Comparison of ENCODE assay signal across 9 mouse cellular contexts in genomic region chr2:92840009-92840408, GRCm38 (mm10).
A peak's percentile ranks its signal among the peaks of the same experiment; 100 is the strongest.
DNase-seq lines count a peak whose midpoint lies in the region; ATAC-seq and TF ChIP-seq lines count a peak whose summit lies in the region.
"Had no signal": no experiment of that assay in that cellular context is flagged by ENCODE, and none has a peak within 500 bp of the region (broad histone marks: within the 10 kb centered on the region; RNA-seq: fewer than 3 reads in every experiment).

No protein-coding gene starts in this region.

- peak; percentile 76 for TF ChIP-seq CTCF in brain, embryonic 14.5 days (IDR thresholded peaks at IDR 0.05; ENCODE audit: borderline replicate concordance, extremely low read depth, insufficient read depth, insufficient read length)
- TF ChIP-seq CTCF in forebrain, postnatal 0 days (IDR thresholded peaks at IDR 0.05; ENCODE audit: low read depth) = peak; percentile 92

- no peak for TF ChIP-seq POLR2A in brain, embryonic 14.5 days (IDR thresholded peaks at IDR 0.05; ENCODE audit: borderline replicate concordance, extremely low read depth, insufficient read depth, insufficient read length, poor library complexity, severe bottlenecking)

- peak; percentile 53 for DNase-seq in urinary bladder, postnatal 14 days (ENCODE audit: low spot score)
- no peak for DNase-seq in urinary bladder, adult 18-20 months (ENCODE audit: low spot score in 2 of 2)
- peak; percentile 77 for DNase-seq in brain, embryonic 14.5 days (ENCODE audit: low read depth)
- peak; percentile 78 for DNase-seq in forebrain, postnatal 0 days
- DNase-seq in kidney, postnatal 25 days = peak; percentile 53 to 56
- DNase-seq in lung, adult 18-20 months = peak; percentile 18 to 33
- peak; percentile 33 for DNase-seq in retina, postnatal 7 days (ENCODE audit: low read depth, low spot score)
- DNase-seq in spleen, adult 18-20 months = no peak

- no peak overlapping the region for H3K4me2 ChIP-seq in forebrain, postnatal 0 days (ENCODE audit: low read depth)
- H3K4me2 ChIP-seq: neural tube, embryonic 13.5 days had no signal

- no peaks in the 10 kb centered on the region for H3K9me3 ChIP-seq in forebrain, postnatal 0 days (ENCODE audit: low read length)
- H3K9me3 ChIP-seq: neural tube, embryonic 13.5 days had no signal

- peak; percentile 82 for ATAC-seq in forebrain, postnatal 0 days

- H3K27ac ChIP-seq in forebrain, postnatal 0 days (ENCODE audit: low read depth, low read length) = no peak overlapping the region
- H3K27ac ChIP-seq: neural tube, embryonic 13.5 days had no signal

- H3K4me3 ChIP-seq in forebrain, postnatal 0 days (ENCODE audit: low read depth, low read length) = no peak overlapping the region
- H3K4me3 ChIP-seq: neural tube, embryonic 13.5 days had no signal

- H3K4me1 ChIP-seq in forebrain, postnatal 0 days (ENCODE audit: insufficient read depth) = peaks cover 6% of the 10 kb centered on the region; the same call in 1 of the 2 replicates

- H3K27me3 ChIP-seq in forebrain, postnatal 0 days (ENCODE audit: insufficient read depth, low read length) = no peaks in the 10 kb centered on the region

- WGBS in forebrain, postnatal 0 days = 16% methylated on average over 4 of the region's 4 CpGs

- H3K36me3 ChIP-seq in forebrain, postnatal 0 days (ENCODE audit: insufficient read depth) = no peaks in the 10 kb centered on the region
- H3K36me3 ChIP-seq: neural tube, embryonic 13.5 days had no signal

- H3K9ac ChIP-seq in forebrain, postnatal 0 days = no peak overlapping the region
- H3K9ac ChIP-seq: neural tube, embryonic 13.5 days had no signal

Comparison
In these comparisons a context has a peak if more than half of its experiments do, and no peak if none do; other contexts are left out.
1. DNase-seq: peak in urinary bladder, postnatal 14 days (single experiment), brain, embryonic 14.5 days (single experiment), forebrain, postnatal 0 days (single experiment), kidney, postnatal 25 days (2 of 2), lung, adult 18-20 months (2 of 2) and retina, postnatal 7 days (single experiment); none in urinary bladder, adult 18-20 months (0 of 2) and spleen, adult 18-20 months (0 of 2).